Mouse (Mus musculus): Measurements from ENCODE around the gene Stk16. TPM values are rescaled to one million over a fixed set of nuclear protein-coding genes. Genes with fewer than 3 reads are reported as not detected.
A peak's percentile ranks its signal among the peaks of the same experiment; 100 is the strongest.
"Not testable (repeated sequence)": the region's sequence is repeated elsewhere in the genome, so short reads cannot be mapped to it uniquely, and the experiment has no call there.

The Stk16 gene
- total and polyA plus RNA-seq, 2 experiments from 2014 or later: 57.4 to 90.1 TPM

GRCm38 (mm10) chr1:75231224-75231623 lies 20.6 kb downstream of the Stk16 start:
- Histone ChIP-seq H3K4me3 (ENCODE audit: low read depth, low read length) (no peak overlapping the region), H3K9ac (replicated peaks; ENCODE audit: low read depth, low read length) (no peak overlapping the region), H3K27ac (ENCODE audit: low read depth) (no peak overlapping the region), H3K9me3 (replicated peaks; ENCODE audit: control insufficient read depth, low read length) (no peaks in the 10 kb centered on the region), H3K4me2 (ENCODE audit: low read depth, low read length) (no peak overlapping the region), H3K36me3 (replicated peaks; ENCODE audit: control insufficient read depth, insufficient read depth, low read length) (no peaks in the 10 kb centered on the region), H3K4me1 (ENCODE audit: control insufficient read depth, insufficient read depth) (peaks cover 7% of the 10 kb centered on the region; the same call in 1 of the 2 replicates), H3K27me3 (ENCODE audit: control insufficient read depth, insufficient read depth, low read length) (no peaks in the 10 kb centered on the region)
- TF ChIP-seq EP300 (IDR thresholded peaks at IDR 0.05; ENCODE audit: low read depth) (no peak), CTCF (IDR thresholded peaks at IDR 0.05; ENCODE audit: low read depth) (no peak)
- no peak for DNase-seq (ENCODE audit: low spot score)
- 73% methylated on average over 4 of the region's 4 CpGs for WGBS
- ATAC-seq (ENCODE audit: insufficient read depth, low read depth): no peak

- Histone ChIP-seq H3K9me3 (replicated peaks; ENCODE audit: control insufficient read depth, low read length) (no peaks in the 10 kb centered on the region), H3K9ac (replicated peaks; ENCODE audit: low read depth, low read length) (no peak within 1 kb of the TSS), H3K4me1 (ENCODE audit: control insufficient read depth, insufficient read depth) (peaks cover 4% of the 10 kb centered on the region; the same call in 1 of the 2 replicates), H3K4me2 (ENCODE audit: low read depth, low read length) (no peak within 1 kb of the TSS), H3K36me3 (replicated peaks; ENCODE audit: control insufficient read depth, insufficient read depth, low read length) (no peaks in the 10 kb centered on the region), H3K27ac (ENCODE audit: low read depth) (no peak within 1 kb of the TSS), H3K4me3 (ENCODE audit: low read depth, low read length) (no peak within 1 kb of the TSS), H3K27me3 (ENCODE audit: control insufficient read depth, insufficient read depth, low read length) (no peaks in the 10 kb centered on the region)
- DNase-seq (ENCODE audit: low spot score) (no peak), ATAC-seq (ENCODE audit: insufficient read depth, low read depth) (no peak)
- no peak for TF ChIP-seq EP300 (IDR thresholded peaks at IDR 0.05; ENCODE audit: low read depth)
- no peak for TF ChIP-seq CTCF (IDR thresholded peaks at IDR 0.05; ENCODE audit: low read depth)
- WGBS: 65% methylated on average over 5 of the region's 5 CpGs
Measured at GRCm38 (mm10) chr1:75231664-75232152, 21.1 kb downstream of the Stk16 start, which contains the start of gene A630095N17Rik. Gene A630095N17Rik, minus strand, starts transcription at chr1:75232102.

- not testable (repeated sequence) for H3K9ac ChIP-seq (replicated peaks; ENCODE audit: low read depth, low read length); H3K4me3 ChIP-seq (ENCODE audit: low read depth, low read length); ATAC-seq (ENCODE audit: insufficient read depth, low read depth); H3K4me1 ChIP-seq (ENCODE audit: control insufficient read depth, insufficient read depth); H3K36me3 ChIP-seq (replicated peaks; ENCODE audit: control insufficient read depth, insufficient read depth, low read length); H3K9me3 ChIP-seq (replicated peaks; ENCODE audit: control insufficient read depth, low read length); H3K27me3 ChIP-seq (ENCODE audit: control insufficient read depth, insufficient read depth, low read length); H3K27ac ChIP-seq (ENCODE audit: low read depth); H3K4me2 ChIP-seq (ENCODE audit: low read depth, low read length); DNase-seq (ENCODE audit: low spot score)
- WGBS: 66% methylated on average over 4 of the region's 4 CpGs
Measured at GRCm38 (mm10) chr1:75232489-75232888, 21.9 kb downstream of the Stk16 start.

GRCm38 (mm10) chr1:75234606-75235005 lies 24.0 kb downstream of the Stk16 start:
- Histone ChIP-seq H3K4me2 (ENCODE audit: low read depth, low read length) (no peak overlapping the region), H3K36me3 (replicated peaks; ENCODE audit: control insufficient read depth, insufficient read depth, low read length) (peaks cover 6% of the 10 kb centered on the region), H3K27me3 (ENCODE audit: control insufficient read depth, insufficient read depth, low read length) (no peaks in the 10 kb centered on the region), H3K9ac (replicated peaks; ENCODE audit: low read depth, low read length) (no peak overlapping the region), H3K4me1 (ENCODE audit: control insufficient read depth, insufficient read depth) (no peaks in the 10 kb centered on the region; the same call in 1 of the 2 replicates), H3K9me3 (replicated peaks; ENCODE audit: control insufficient read depth, low read length) (no peaks in the 10 kb centered on the region), H3K4me3 (ENCODE audit: low read depth, low read length) (no peak overlapping the region), H3K27ac (ENCODE audit: low read depth) (no peak overlapping the region)
- under 1% methylated on average over 8 of the region's 8 CpGs for WGBS
- peak; percentile 79 for TF ChIP-seq CTCF (IDR thresholded peaks at IDR 0.05; ENCODE audit: low read depth)
- TF ChIP-seq EP300 (IDR thresholded peaks at IDR 0.05; ENCODE audit: low read depth): no peak
- ATAC-seq (ENCODE audit: insufficient read depth, low read depth): peak; percentile 53
- DNase-seq (ENCODE audit: low spot score): peak; percentile 88

- Histone ChIP-seq H3K4me1 (ENCODE audit: control insufficient read depth, insufficient read depth) (no peaks in the 10 kb centered on the region; the same call in 1 of the 2 replicates), H3K9me3 (replicated peaks; ENCODE audit: control insufficient read depth, low read length) (no peaks in the 10 kb centered on the region), H3K27ac (ENCODE audit: low read depth) (peak within 1 kb of the TSS; percentile 94), H3K27me3 (ENCODE audit: control insufficient read depth, insufficient read depth, low read length) (no peaks in the 10 kb centered on the region), H3K9ac (replicated peaks; ENCODE audit: low read depth, low read length) (peak within 1 kb of the TSS; percentile 79), H3K4me2 (ENCODE audit: low read depth, low read length) (peak within 1 kb of the TSS; percentile 93), H3K36me3 (replicated peaks; ENCODE audit: control insufficient read depth, insufficient read depth, low read length) (peaks cover 21% of the 10 kb centered on the region), H3K4me3 (ENCODE audit: low read depth, low read length) (peak within 1 kb of the TSS; percentile 72)
- DNase-seq (ENCODE audit: low spot score) (peak; percentile 88), ATAC-seq (ENCODE audit: insufficient read depth, low read depth) (peak; percentile 92)
- under 1% methylated on average over 63 of the region's 64 CpGs for WGBS
- TF ChIP-seq EP300 (IDR thresholded peaks at IDR 0.05; ENCODE audit: low read depth) (no peak), CTCF (IDR thresholded peaks at IDR 0.05; ENCODE audit: low read depth) (no peak)
Measured at GRCm38 (mm10) chr1:75236117-75237050, 25.7 kb downstream of the Stk16 start, which contains the start of gene Dnajb2. Gene Dnajb2, plus strand, starts transcription at chr1:75236406.

All from heart, postnatal 0 days (tissue).